Mouse (Mus musculus): ENCODE data around the gene Abhd14b.

- TF ChIP-seq POLR2A (IDR thresholded peaks at IDR 0.05; ENCODE audit: extremely low read depth, insufficient read depth, low read length) (no peak), CTCF (IDR thresholded peaks at IDR 0.05; ENCODE audit: extremely low read depth, insufficient read depth, low read length) (no peak)
These were observed 30.8 kb downstream of the Abhd14b start for GRCm38 (mm10) chr9:106478101-106478500.
